Mouse (Mus musculus): ENCODE data around the gene Rab8a.

The Rab8a gene

GRCm38 (mm10) chr8:72210222-72210621, 49.2 kb downstream of the Rab8a start:
- in situ Hi-C loops (cut with MboI, MseI), result loop anchor here (10.0 to 25.0 kb wide), 2 partner anchors 1073 to 1975 kb away; partner anchors contain the start of genes Armc6 and Sugp2

- in situ Hi-C loops (cut with MboI, MseI), result loop anchor here (10.0 to 25.0 kb wide), 2 partner anchors 1073 to 1976 kb away; partner anchors contain the start of genes Armc6 and Sugp2
Measured at GRCm38 (mm10) chr8:72210710-72211109, 49.7 kb downstream of the Rab8a start.

DNA sequence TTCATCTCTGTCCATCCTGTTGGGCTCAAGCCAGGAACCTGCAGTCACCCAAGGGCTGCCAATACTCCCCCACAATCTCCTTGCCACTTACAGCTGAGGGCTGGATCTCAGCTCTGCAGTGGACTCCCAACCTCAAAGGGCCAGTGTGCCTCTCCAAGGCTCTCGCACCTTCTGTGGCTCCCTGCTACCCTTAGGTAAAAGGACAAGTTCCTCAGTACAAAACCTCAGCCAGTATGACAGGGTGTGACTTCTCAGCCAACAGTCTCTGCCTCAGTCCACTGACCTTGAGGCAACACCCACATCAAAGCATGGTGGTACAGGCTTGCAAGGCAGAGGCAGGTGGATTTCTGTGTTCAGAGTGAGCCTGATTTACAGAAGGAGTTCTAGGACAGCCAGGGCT, 50.8 kb downstream of the Rab8a start:
- in situ Hi-C loops (cut with MboI, MseI), result loop anchor here (10.0 to 25.0 kb wide), 2 partner anchors 1075 to 1977 kb away; partner anchors contain the start of genes Armc6 and Sugp2

DNA sequence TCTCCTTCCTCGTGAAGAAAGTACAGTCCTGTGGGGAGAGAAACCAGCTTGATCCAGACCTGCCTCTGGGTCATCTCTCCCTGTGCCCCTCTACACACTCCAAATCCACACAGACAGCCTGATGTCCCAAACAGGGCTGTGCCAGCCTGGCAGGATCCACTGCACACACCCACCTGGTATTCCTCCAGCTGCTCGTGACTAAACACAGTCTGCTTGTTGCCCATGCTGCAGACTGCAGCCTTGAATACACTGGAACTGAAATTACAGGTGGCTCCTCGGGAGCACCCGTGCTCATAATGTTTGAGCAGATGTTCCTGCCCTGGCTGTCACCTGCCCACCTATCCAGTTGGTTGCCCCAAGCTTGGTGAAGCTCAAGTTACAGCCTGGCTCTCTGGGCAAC, 51.8 kb downstream of the Rab8a start, which contains the start of gene Cib3:
Gene Cib3 (minus strand): TSS at position 87 of the 400 bp plus-strand sequence.
- in situ Hi-C loops (cut with MboI, MseI), result loop anchor here (10.0 to 25.0 kb wide), 2 partner anchors 1075 to 1978 kb away; partner anchors contain the start of genes Armc6 and Sugp2

GRCm38 (mm10) chr8:72213536-72213935, 52.5 kb downstream of the Rab8a start, which contains the start of gene Gm11034:
TSS of gene Gm11034 (minus strand) at chr8:72213636.
- in situ Hi-C loops (cut with MboI, MseI), result loop anchor here (10.0 to 25.0 kb wide), 2 partner anchors 1076 to 1979 kb away; partner anchors contain the start of genes Armc6 and Sugp2

DNA sequence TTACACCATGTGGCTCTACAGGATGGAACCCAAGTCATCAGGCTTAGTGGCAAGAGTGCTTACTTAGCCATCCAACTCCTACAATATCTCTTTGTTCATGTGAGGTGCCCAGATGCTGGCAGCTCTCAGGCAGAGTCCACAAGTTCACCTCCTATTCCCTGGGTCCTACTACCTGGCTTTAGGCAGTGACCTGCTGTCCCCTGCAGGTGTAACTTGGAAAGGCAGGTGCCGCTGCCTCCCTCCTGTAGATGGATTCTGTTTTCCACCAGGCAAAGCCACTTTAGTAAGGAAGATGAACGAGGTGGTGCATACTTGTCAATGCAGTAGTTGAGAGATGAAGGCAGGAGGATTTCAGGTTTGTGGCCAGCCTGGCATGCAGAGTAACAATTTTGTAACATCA, 54.1 kb downstream of the Rab8a start:
- in situ Hi-C loops (cut with MboI, MseI), result loop anchor here (5.0 to 25.0 kb wide), 3 partner anchors 38 to 1980 kb away; partner anchors contain the start of genes Armc6 and Sugp2

DNA sequence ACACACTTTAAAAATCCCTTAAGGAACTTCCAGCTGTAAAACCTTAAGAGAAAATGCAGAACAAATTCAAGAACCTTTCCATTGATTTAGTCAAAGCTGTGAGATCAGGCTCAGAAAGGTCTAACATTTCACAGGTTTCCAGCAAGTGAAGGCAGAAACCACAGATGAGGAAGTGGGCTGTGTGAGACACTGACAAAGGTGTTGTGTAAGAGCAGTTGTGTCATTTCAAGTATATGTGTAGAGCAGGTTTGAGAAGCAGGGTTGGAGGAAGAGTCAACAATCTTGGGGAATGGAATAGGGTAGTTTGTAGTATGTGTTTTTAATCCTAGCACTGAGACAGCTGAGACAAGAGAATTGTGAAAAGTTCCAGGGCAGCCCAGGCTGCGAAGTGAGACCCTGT, 54.9 kb downstream of the Rab8a start:
- in situ Hi-C loops (cut with MboI, MseI), result loop anchor here (5.0 to 25.0 kb wide), 3 partner anchors 39 to 1981 kb away; partner anchors contain the start of genes Armc6 and Sugp2

GRCm38 (mm10) chr8:72218781-72219540, 58.0 kb downstream of the Rab8a start:
- in situ Hi-C loops (cut with MboI, MseI), result loop anchor here (5.0 to 25.0 kb wide), 3 partner anchors 42 to 1984 kb away; partner anchors contain the start of genes Armc6 and Sugp2

- in situ Hi-C loops (cut with MboI, MseI), result loop anchor here (5.0 to 25.0 kb wide), 3 partner anchors 42 to 1985 kb away; partner anchors contain the start of genes Armc6 and Sugp2
Measured at GRCm38 (mm10) chr8:72219541-72220363, 58.8 kb downstream of the Rab8a start, which contains the start of gene Fam32a. TSS of gene Fam32a (plus strand) at chr8:72219730.

DNA sequence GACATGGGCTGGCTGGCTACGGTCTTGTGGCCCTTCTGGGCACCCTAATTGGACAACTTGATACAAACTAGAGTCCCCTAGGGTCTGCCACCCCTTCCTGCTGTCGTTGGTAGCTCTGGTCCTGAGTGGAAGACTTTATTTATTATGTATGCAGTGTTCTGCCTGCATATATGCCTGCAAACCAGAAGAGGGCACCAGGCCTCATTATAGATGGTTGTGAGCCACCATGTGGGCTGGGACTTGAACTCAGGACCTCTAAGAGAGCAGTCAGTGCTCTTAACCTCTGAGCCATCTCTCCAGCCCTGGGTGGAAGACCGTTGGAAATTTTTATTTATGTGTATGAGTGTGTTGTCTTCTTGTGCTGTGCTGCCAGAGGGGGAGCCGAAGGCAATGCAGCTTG, 59.8 kb downstream of the Rab8a start:
- in situ Hi-C loops (cut with MboI, MseI), result loop anchor here (25.0 kb wide), 1 partner anchor 1083 kb away; no protein-coding TSS in a partner anchor

DNA sequence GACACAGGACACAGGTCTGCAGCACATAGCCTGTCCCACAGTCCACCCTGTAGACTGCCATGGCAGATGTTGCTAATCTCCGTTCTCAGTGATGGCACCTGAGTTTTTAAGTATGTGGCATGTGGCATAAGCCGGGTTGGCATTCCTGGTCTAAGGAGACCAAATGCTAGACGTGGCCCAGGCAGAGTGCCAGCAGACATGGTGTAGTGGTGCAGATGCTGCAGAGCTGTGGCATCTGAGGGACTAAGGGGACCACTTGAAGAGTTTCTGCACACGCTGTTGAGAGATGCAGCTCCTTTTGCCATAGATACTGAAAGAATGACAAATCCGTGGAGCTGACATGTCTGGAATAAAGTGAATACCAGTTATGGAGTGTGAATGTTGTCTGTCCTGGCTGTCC, 61.7 kb downstream of the Rab8a start:
- in situ Hi-C loops (cut with MboI, MseI), result loop anchor here (25.0 kb wide), 1 partner anchor 1085 kb away; no protein-coding TSS in a partner anchor

Measured in regulatory T cell (primary cell).